Mouse (Mus musculus) midbrain, embryonic 11.5 days (tissue): ENCODE results near the gene Exoc3. TPM values are rescaled to one million over a fixed set of nuclear protein-coding genes. Genes with fewer than 3 reads are reported as not detected.
A peak's percentile ranks its signal among the peaks of the same experiment; 100 is the strongest.

Experiments
- ATAC-seq: fragments of 200-750 bp; cut with Nextera tagmentation; 2 replicates; pipeline ENCODE4 v1.8.0; 2017; ENCODE audit warnings: moderate TSS enrichment, moderate library complexity; ENCODE audit not compliant: low FRiP score
- DNase-seq: peaks from one replicate; pipeline ENCODE4 v3.0.0; 2015; ENCODE audit warnings: low spot score; ENCODE audit errors: missing footprints
- H3K27ac ChIP-seq: fragments of 300-500 bp; sonication (generic); 2 replicates; pipeline ENCODE4 v1.5.1; 2014; ENCODE audit warnings: low read depth, low read length
- H3K27me3 ChIP-seq: fragments of 300-500 bp; sonication (generic); 2 replicates; pipeline ENCODE4 v1.6.1; 2014; ENCODE audit warnings: mild to moderate bottlenecking, low read length, moderate library complexity, mixed read lengths; ENCODE audit not compliant: control insufficient read depth, insufficient read depth
- H3K36me3 ChIP-seq: fragments of 300-500 bp; sonication (generic); 2 replicates; pipeline ENCODE4 v1.6.1; 2014; ENCODE audit warnings: mild to moderate bottlenecking, low read length, moderate library complexity, mixed read lengths; ENCODE audit not compliant: control insufficient read depth, insufficient read depth
- H3K4me1 ChIP-seq: fragments of 300-500 bp; sonication (generic); 2 replicates; pipeline ENCODE4 v1.6.1; 2014; ENCODE audit warnings: low read length; ENCODE audit not compliant: control insufficient read depth, insufficient read depth
- H3K4me2 ChIP-seq: fragments of 300-500 bp; sonication (generic); 2 replicates; pipeline ENCODE4 v1.6.1; 2014; ENCODE audit warnings: mild to moderate bottlenecking, moderate library complexity
- H3K4me3 ChIP-seq: fragments of 300-500 bp; sonication (generic); 2 replicates; pipeline ENCODE4 v1.5.1; 2014; ENCODE audit warnings: low read depth, low read length
- H3K9ac ChIP-seq: fragments of 300-500 bp; sonication (generic); 2 replicates; pipeline ENCODE4 v1.6.1; 2014; ENCODE audit warnings: low read length
- H3K9me3 ChIP-seq: fragments of 300-500 bp; sonication (generic); 2 replicates; pipeline ENCODE4 v1.6.1; 2016; ENCODE audit warnings: low read length; ENCODE audit not compliant: control insufficient read depth
- WGBS: fragments of 180-500 bp; shearing (Covaris S2); extraction: QIAGEN DNeasy Blood & Tissue Kit; methylation state at CpG from one replicate; pipeline ENCODE4 v1.1.7; 2014; 5-methylcytosine and 5-hydroxymethylcytosine counted together
- polyA plus RNA-seq: library from polyadenylated mRNA; unstranded; fragments of >200 nt; fragmentation: Nextera tagmentation; extraction: Ambion mirVana; gene quantifications from 2 replicates; pipeline ENCODE4 v1.2.1, GENCODE M21; 2014

Gene Exoc3
- polyA plus RNA-seq, 1 experiment from 2014 or later: 71.2 TPM

- 0% methylated on average over 35 of the region's 35 CpGs for WGBS
- Histone ChIP-seq H3K36me3 (no peaks in the 10 kb centered on the region), H3K9ac (peak within 1 kb of the TSS; percentile 28; the same call in 1 of the 2 replicates), H3K27ac (no peak within 1 kb of the TSS), H3K4me3 (peak within 1 kb of the TSS; percentile 32), H3K9me3 (no peaks in the 10 kb centered on the region), H3K4me1 (peaks cover 5% of the 10 kb centered on the region), H3K27me3 (peaks cover 25% of the 10 kb centered on the region), H3K4me2 (peak within 1 kb of the TSS; percentile 62)
- DNase-seq (peak; percentile 89), ATAC-seq (peak; percentile 50; the same call in 1 of the 2 replicates)
These were observed 87.4 kb downstream of the Exoc3 start, which contains the start of gene Slc9a3 for GRCm38 (mm10) chr13:74121141-74121602. Gene Slc9a3, plus strand, starts transcription at chr13:74121457.

Other genes starting within 250 kb of the Exoc3 start
- not detected in 2 replicates for gene Zdhhc11, start 244.9 kb downstream of the Exoc3 start, polyA plus RNA-seq
- gene Tppp, start 199.3 kb downstream of the Exoc3 start, polyA plus RNA-seq: 3.4 and 3.8 TPM in 2 replicates
- 22.4 and 23.5 TPM in 2 replicates for gene Cep72, start 146.4 kb downstream of the Exoc3 start, polyA plus RNA-seq
- 0.03 TPM in 1 of 2 replicates, not detected in the other for gene Slc9a3, start 87.3 kb downstream of the Exoc3 start, polyA plus RNA-seq
- 1.4 and 1.5 TPM in 2 replicates for gene Ahrr, start 83.6 kb upstream of the Exoc3 start, polyA plus RNA-seq
- 116 and 125 TPM in 2 replicates for gene Pdcd6, start 108.8 kb upstream of the Exoc3 start, polyA plus RNA-seq
- 227 and 233 TPM in 2 replicates for gene Sdha, start 141.5 kb upstream of the Exoc3 start, polyA plus RNA-seq
- gene Ccdc127, start 141.6 kb upstream of the Exoc3 start, polyA plus RNA-seq: 58.2 and 61.9 TPM in 2 replicates
- not detected in 2 replicates for gene Lrrc14b, start 155.3 kb upstream of the Exoc3 start, polyA plus RNA-seq
- 4.3 and 4.8 TPM in 2 replicates for gene Zfp72, start 182.1 kb upstream of the Exoc3 start, polyA plus RNA-seq
- gene Ftl1-ps1, start 191.0 kb upstream of the Exoc3 start, polyA plus RNA-seq: 82.1 and 82.3 TPM in 2 replicates